Mouse (Mus musculus): ENCODE measurements at regions not wholly inside any gene's neighbourhood (a gene's known extent, or its start where the extent isn't known, plus 50 kb on each side); places are given as distances from the start of the nearest gene placed in this dataset.

- Histone ChIP-seq H3K27me3 (ENCODE audit: control insufficient read depth, insufficient read depth, low read length) (no peaks in the 10 kb centered on the region), H3K27ac (ENCODE audit: control insufficient read depth, insufficient read depth, low read length) (no peak overlapping the region), H3K36me3 (ENCODE audit: control insufficient read depth, insufficient read depth, low read length) (no peaks in the 10 kb centered on the region), H3K4me3 (ENCODE audit: control insufficient read depth, insufficient read depth, low read length) (no peak overlapping the region), H3K4me1 (replicated peaks; ENCODE audit: control insufficient read depth, insufficient read depth, low read length) (no peaks in the 10 kb centered on the region)
- 55% methylated on average over 4 of the region's 4 CpGs for WGBS
- no peak for DNase-seq
- TF ChIP-seq POLR2A (IDR thresholded peaks at IDR 0.05; ENCODE audit: control insufficient read depth, extremely low read depth, insufficient read depth, low read length, poor library complexity) = no peak
- TF ChIP-seq CTCF (IDR thresholded peaks at IDR 0.05; ENCODE audit: borderline replicate concordance, control insufficient read depth, extremely low read depth, insufficient read depth, low read length, poor library complexity) = no peak
Measured at GRCm38 (mm10) chr2:9348982-9349381, 532.1 kb upstream of the 4930412O13Rik start.

- Histone ChIP-seq H3K4me3 (ENCODE audit: control insufficient read depth, insufficient read depth, low read length) (no peak overlapping the region), H3K27ac (ENCODE audit: control insufficient read depth, insufficient read depth, low read length) (no peak overlapping the region), H3K36me3 (ENCODE audit: control insufficient read depth, insufficient read depth, low read length) (no peaks in the 10 kb centered on the region), H3K4me1 (replicated peaks; ENCODE audit: control insufficient read depth, insufficient read depth, low read length) (no peaks in the 10 kb centered on the region), H3K27me3 (ENCODE audit: control insufficient read depth, insufficient read depth, low read length) (no peaks in the 10 kb centered on the region)
- DNase-seq = no peak
- 73% methylated on average over 1 of the region's 1 CpGs for WGBS
- TF ChIP-seq CTCF (IDR thresholded peaks at IDR 0.05; ENCODE audit: borderline replicate concordance, control insufficient read depth, extremely low read depth, insufficient read depth, low read length, poor library complexity) = no peak
- no peak for TF ChIP-seq POLR2A (IDR thresholded peaks at IDR 0.05; ENCODE audit: control insufficient read depth, extremely low read depth, insufficient read depth, low read length, poor library complexity)
Measured at GRCm38 (mm10) chr2:9349994-9350393, 531.1 kb upstream of the 4930412O13Rik start.

GRCm38 (mm10) chr2:9352190-9352589, 528.9 kb upstream of the 4930412O13Rik start:
- WGBS = 95% methylated on average over 7 of the region's 7 CpGs
- no peak for DNase-seq
- TF ChIP-seq CTCF (IDR thresholded peaks at IDR 0.05; ENCODE audit: borderline replicate concordance, control insufficient read depth, extremely low read depth, insufficient read depth, low read length, poor library complexity) (no peak), POLR2A (IDR thresholded peaks at IDR 0.05; ENCODE audit: control insufficient read depth, extremely low read depth, insufficient read depth, low read length, poor library complexity) (no peak)
- H3K36me3 ChIP-seq (ENCODE audit: control insufficient read depth, insufficient read depth, low read length) = no peaks in the 10 kb centered on the region
- H3K27me3 ChIP-seq (ENCODE audit: control insufficient read depth, insufficient read depth, low read length) = no peaks in the 10 kb centered on the region
- H3K27ac ChIP-seq (ENCODE audit: control insufficient read depth, insufficient read depth, low read length) = no peak overlapping the region
- H3K4me3 ChIP-seq (ENCODE audit: control insufficient read depth, insufficient read depth, low read length) = no peak overlapping the region
- H3K4me1 ChIP-seq (replicated peaks; ENCODE audit: control insufficient read depth, insufficient read depth, low read length) = no peaks in the 10 kb centered on the region

GRCm38 (mm10) chr2:9360020-9360419, 521.0 kb upstream of the 4930412O13Rik start:
- no peak for TF ChIP-seq CTCF (IDR thresholded peaks at IDR 0.05; ENCODE audit: borderline replicate concordance, control insufficient read depth, extremely low read depth, insufficient read depth, low read length, poor library complexity)
- no peak for TF ChIP-seq POLR2A (IDR thresholded peaks at IDR 0.05; ENCODE audit: control insufficient read depth, extremely low read depth, insufficient read depth, low read length, poor library complexity)
- 90% methylated on average over 4 of the region's 4 CpGs for WGBS
- no peaks in the 10 kb centered on the region for H3K27me3 ChIP-seq (ENCODE audit: control insufficient read depth, insufficient read depth, low read length)
- H3K27ac ChIP-seq (ENCODE audit: control insufficient read depth, insufficient read depth, low read length) = no peak overlapping the region
- peaks cover 3% of the 10 kb centered on the region for H3K4me1 ChIP-seq (replicated peaks; ENCODE audit: control insufficient read depth, insufficient read depth, low read length)
- no peaks in the 10 kb centered on the region for H3K36me3 ChIP-seq (ENCODE audit: control insufficient read depth, insufficient read depth, low read length)
- DNase-seq = no peak
- no peak overlapping the region for H3K4me3 ChIP-seq (ENCODE audit: control insufficient read depth, insufficient read depth, low read length)

GRCm38 (mm10) chr2:9367801-9368584, 513.1 kb upstream of the 4930412O13Rik start:
- no peak for TF ChIP-seq CTCF (IDR thresholded peaks at IDR 0.05; ENCODE audit: borderline replicate concordance, control insufficient read depth, extremely low read depth, insufficient read depth, low read length, poor library complexity)
- TF ChIP-seq POLR2A (IDR thresholded peaks at IDR 0.05; ENCODE audit: control insufficient read depth, extremely low read depth, insufficient read depth, low read length, poor library complexity) = no peak
- Histone ChIP-seq H3K4me3 (ENCODE audit: control insufficient read depth, insufficient read depth, low read length) (no peak overlapping the region), H3K4me1 (replicated peaks; ENCODE audit: control insufficient read depth, insufficient read depth, low read length) (no peaks in the 10 kb centered on the region), H3K27me3 (ENCODE audit: control insufficient read depth, insufficient read depth, low read length) (no peaks in the 10 kb centered on the region), H3K36me3 (ENCODE audit: control insufficient read depth, insufficient read depth, low read length) (no peaks in the 10 kb centered on the region), H3K27ac (ENCODE audit: control insufficient read depth, insufficient read depth, low read length) (no peak overlapping the region)
- no peak for DNase-seq
- WGBS = 78% methylated on average over 8 of the region's 8 CpGs

- no peak for DNase-seq
- Histone ChIP-seq H3K4me1 (replicated peaks; ENCODE audit: control insufficient read depth, insufficient read depth, low read length) (no peaks in the 10 kb centered on the region), H3K27ac (ENCODE audit: control insufficient read depth, insufficient read depth, low read length) (no peak overlapping the region), H3K36me3 (ENCODE audit: control insufficient read depth, insufficient read depth, low read length) (no peaks in the 10 kb centered on the region), H3K27me3 (ENCODE audit: control insufficient read depth, insufficient read depth, low read length) (no peaks in the 10 kb centered on the region), H3K4me3 (ENCODE audit: control insufficient read depth, insufficient read depth, low read length) (no peak overlapping the region)
- WGBS = 93% methylated on average over 4 of the region's 4 CpGs
- TF ChIP-seq POLR2A (IDR thresholded peaks at IDR 0.05; ENCODE audit: control insufficient read depth, extremely low read depth, insufficient read depth, low read length, poor library complexity) = no peak
Measured at GRCm38 (mm10) chr2:9369572-9369971, 511.5 kb upstream of the 4930412O13Rik start.

- Histone ChIP-seq H3K27me3 (ENCODE audit: control insufficient read depth, insufficient read depth, low read length) (no peaks in the 10 kb centered on the region), H3K27ac (ENCODE audit: control insufficient read depth, insufficient read depth, low read length) (no peak overlapping the region), H3K36me3 (ENCODE audit: control insufficient read depth, insufficient read depth, low read length) (no peaks in the 10 kb centered on the region), H3K4me1 (replicated peaks; ENCODE audit: control insufficient read depth, insufficient read depth, low read length) (no peaks in the 10 kb centered on the region; the same call in 1 of the 2 replicates), H3K4me3 (ENCODE audit: control insufficient read depth, insufficient read depth, low read length) (no peak overlapping the region)
- over 99% methylated on average over 2 of the region's 2 CpGs for WGBS
- no peak for DNase-seq
- no peak for TF ChIP-seq POLR2A (IDR thresholded peaks at IDR 0.05; ENCODE audit: control insufficient read depth, extremely low read depth, insufficient read depth, low read length, poor library complexity)
- no peak for TF ChIP-seq CTCF (IDR thresholded peaks at IDR 0.05; ENCODE audit: borderline replicate concordance, control insufficient read depth, extremely low read depth, insufficient read depth, low read length, poor library complexity)
Measured at GRCm38 (mm10) chr2:9386566-9386965, 494.5 kb upstream of the 4930412O13Rik start.
